Mouse (Mus musculus) forebrain, embryonic 11.5 days (tissue): ENCODE results near the gene Enkd1. TPM values are rescaled to one million over a fixed set of nuclear protein-coding genes. Genes with fewer than 3 reads are reported as not detected.
A peak's percentile ranks its signal among the peaks of the same experiment; 100 is the strongest.

Source experiments
- ATAC-seq: fragments of 200-750 bp; cut with Nextera tagmentation; replicated peaks from 2 replicates; pipeline ENCODE4 v1.8.0; 2017; ENCODE audit warnings: moderate TSS enrichment; ENCODE audit not compliant: low FRiP score
- DNase-seq: peaks from one replicate; pipeline ENCODE4 v3.0.0-alpha.2; 2017; ENCODE audit warnings: low spot score
- H3K27ac ChIP-seq: fragments of 300-500 bp; sonication (generic); 2 replicates; pipeline ENCODE4 v1.5.1; 2014; ENCODE audit warnings: low read depth, low read length
- H3K27me3 ChIP-seq: fragments of 300-500 bp; sonication (generic); 2 replicates; pipeline ENCODE4 v1.6.1; 2014; ENCODE audit warnings: mild to moderate bottlenecking, low read length, mixed read lengths; ENCODE audit not compliant: control insufficient read depth, insufficient read depth
- H3K36me3 ChIP-seq: fragments of 300-500 bp; sonication (generic); 2 replicates; pipeline ENCODE4 v1.6.1; 2014; ENCODE audit warnings: mild to moderate bottlenecking, low read length, moderate library complexity, mixed read lengths; ENCODE audit not compliant: control insufficient read depth, insufficient read depth
- H3K4me1 ChIP-seq: fragments of 300-500 bp; sonication (generic); replicated peaks from 2 replicates; pipeline ENCODE4 v1.6.1; 2014; ENCODE audit warnings: low read length, mixed read lengths; ENCODE audit not compliant: control insufficient read depth, insufficient read depth
- H3K4me2 ChIP-seq: fragments of 300-500 bp; sonication (generic); 2 replicates; pipeline ENCODE4 v1.6.1; 2014; ENCODE audit warnings: low read depth, mild to moderate bottlenecking, low read length, moderate library complexity, mixed read lengths; ENCODE audit not compliant: severe bottlenecking
- H3K4me3 ChIP-seq: fragments of 300-500 bp; sonication (generic); 2 replicates; pipeline ENCODE4 v1.5.1; 2014; ENCODE audit warnings: low read depth, low read length
- H3K9ac ChIP-seq: fragments of 300-500 bp; sonication (generic); 2 replicates; pipeline ENCODE4 v1.6.1; 2014; ENCODE audit warnings: low read length
- H3K9me3 ChIP-seq: fragments of 300-500 bp; sonication (generic); 2 replicates; pipeline ENCODE4 v1.6.1; 2016; ENCODE audit warnings: low read length, mixed read lengths; ENCODE audit not compliant: control insufficient read depth
- WGBS: fragments of 180-500 bp; shearing (Covaris S2); extraction: QIAGEN DNeasy Blood & Tissue Kit; methylation state at CpG from one replicate; pipeline ENCODE4 v1.1.7; 2014; 5-methylcytosine and 5-hydroxymethylcytosine counted together
- polyA plus RNA-seq: library from polyadenylated mRNA; unstranded; fragments of >200 nt; fragmentation: Nextera tagmentation; extraction: Ambion mirVana; gene quantifications from 2 replicates; pipeline ENCODE4 v1.2.1, GENCODE M21; 2014

Gene Enkd1
- polyA plus RNA-seq, 1 experiment from 2014 or later = 44.4 TPM

DNA sequence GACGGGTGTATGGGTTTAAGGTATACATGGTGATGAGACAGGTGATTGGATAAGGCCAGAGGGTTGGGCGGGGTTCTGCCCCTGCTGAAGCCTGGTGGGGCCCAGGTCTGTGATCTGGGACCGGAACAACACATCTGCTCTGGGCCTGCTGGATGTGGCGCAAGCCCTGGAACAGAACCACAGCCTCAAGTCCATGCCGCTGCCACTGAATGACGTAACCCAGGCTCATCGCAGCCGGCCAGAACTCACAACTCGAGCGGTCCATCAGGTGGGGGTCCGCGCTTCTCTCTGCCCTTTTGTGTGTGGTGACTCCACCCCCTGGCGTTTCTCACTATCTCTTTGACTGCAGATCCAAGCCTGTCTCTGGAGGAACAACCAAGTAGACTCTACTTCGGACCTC, 17.0 kb downstream of the Enkd1 start:
- 88% methylated on average over 14 of the region's 14 CpGs for WGBS

DNA sequence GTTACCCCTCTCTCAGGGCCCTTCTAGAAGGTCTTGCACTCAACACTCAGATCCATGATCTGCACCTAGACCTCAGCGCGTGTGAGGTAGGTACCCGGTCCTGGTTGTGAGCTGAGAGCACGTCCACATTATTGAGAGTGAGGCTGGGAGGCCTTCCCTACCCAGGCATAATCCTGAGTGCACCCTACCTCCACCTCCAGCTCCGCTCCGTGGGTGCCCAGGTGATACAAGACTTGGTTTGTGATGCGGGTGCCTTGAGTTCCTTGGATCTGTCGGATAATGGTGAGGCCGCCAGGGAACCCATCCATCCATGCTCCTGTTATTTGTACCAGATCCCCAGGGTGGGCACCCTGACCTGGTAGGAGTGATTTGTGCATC, 18.0 kb downstream of the Enkd1 start:
- WGBS = 85% methylated on average over 9 of the region's 9 CpGs
- H3K27me3 ChIP-seq = no peaks in the 10 kb centered on the region; the same call in 1 of the 2 replicates
- DNase-seq = peak; percentile 49

More for the DNA sequence above, 17.0 kb downstream of the Enkd1 start:
- Histone ChIP-seq H3K9me3 (peaks cover 4% of the 10 kb centered on the region; the same call in 1 of the 2 replicates), H3K27ac (no peak overlapping the region), H3K36me3 (no peaks in the 10 kb centered on the region), H3K9ac (no peak overlapping the region), H3K4me2 (no peak overlapping the region), H3K4me1 (no peaks in the 10 kb centered on the region; the same call in 1 of the 2 replicates), H3K27me3 (no peaks in the 10 kb centered on the region; the same call in 1 of the 2 replicates), H3K4me3 (no peak overlapping the region)
- peak; percentile 36 for DNase-seq
- no peak for ATAC-seq

DNA sequence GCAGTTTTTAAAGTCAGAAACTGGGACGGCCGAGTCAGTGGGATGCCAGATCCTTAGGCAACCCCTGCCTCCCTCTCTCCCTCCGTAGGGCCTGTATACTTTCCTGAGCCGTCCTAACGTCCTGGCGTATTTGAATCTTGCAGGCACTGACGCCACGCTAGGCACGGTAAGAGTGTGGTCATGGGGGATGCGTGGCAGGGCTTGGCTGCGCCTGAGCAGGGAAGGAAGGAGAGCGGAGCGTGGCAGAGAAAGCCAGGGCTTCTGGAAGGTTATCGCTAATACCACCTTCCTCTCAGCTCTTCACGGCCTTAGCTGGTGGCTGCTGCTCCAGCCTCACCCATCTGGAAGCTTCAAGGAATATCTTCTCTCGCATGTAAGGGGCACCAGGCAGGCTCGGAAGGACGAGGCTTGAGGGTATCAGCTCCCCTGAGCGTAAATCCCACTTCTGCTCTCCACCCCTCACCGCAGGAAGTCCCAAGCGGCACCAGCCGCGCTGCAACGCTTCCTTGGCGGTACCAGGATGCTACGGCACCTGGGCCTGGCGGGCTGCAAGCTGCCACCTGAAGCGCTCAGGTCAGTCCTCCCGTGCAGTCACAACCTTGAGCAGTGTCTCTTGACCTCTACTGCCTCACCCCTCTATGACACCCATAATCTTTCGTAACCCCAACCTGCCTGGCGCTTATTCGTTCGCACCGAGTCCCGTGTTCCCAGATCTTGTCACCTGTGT, 18.6 kb downstream of the Enkd1 start:
- peak; percentile 47 for DNase-seq
- Histone ChIP-seq H3K27me3 (no peaks in the 10 kb centered on the region; the same call in 1 of the 2 replicates), H3K4me2 (no peak overlapping the region), H3K36me3 (no peaks in the 10 kb centered on the region; the same call in 1 of the 2 replicates), H3K4me1 (no peaks in the 10 kb centered on the region; the same call in 1 of the 2 replicates), H3K9ac (no peak overlapping the region), H3K27ac (no peak overlapping the region), H3K9me3 (peaks cover 4% of the 10 kb centered on the region; the same call in 1 of the 2 replicates), H3K4me3 (no peak overlapping the region)
- WGBS = 63% methylated on average over 35 of the region's 35 CpGs
- no peak for ATAC-seq

More for the DNA sequence above, 18.0 kb downstream of the Enkd1 start:
- H3K9ac ChIP-seq = no peak overlapping the region
- peaks cover 4% of the 10 kb centered on the region; the same call in 1 of the 2 replicates for H3K9me3 ChIP-seq
- H3K4me3 ChIP-seq = no peak overlapping the region
- H3K36me3 ChIP-seq = no peaks in the 10 kb centered on the region
- no peaks in the 10 kb centered on the region; the same call in 1 of the 2 replicates for H3K4me1 ChIP-seq
- no peak for ATAC-seq
- H3K27ac ChIP-seq = no peak overlapping the region
- H3K4me2 ChIP-seq = no peak overlapping the region

DNA sequence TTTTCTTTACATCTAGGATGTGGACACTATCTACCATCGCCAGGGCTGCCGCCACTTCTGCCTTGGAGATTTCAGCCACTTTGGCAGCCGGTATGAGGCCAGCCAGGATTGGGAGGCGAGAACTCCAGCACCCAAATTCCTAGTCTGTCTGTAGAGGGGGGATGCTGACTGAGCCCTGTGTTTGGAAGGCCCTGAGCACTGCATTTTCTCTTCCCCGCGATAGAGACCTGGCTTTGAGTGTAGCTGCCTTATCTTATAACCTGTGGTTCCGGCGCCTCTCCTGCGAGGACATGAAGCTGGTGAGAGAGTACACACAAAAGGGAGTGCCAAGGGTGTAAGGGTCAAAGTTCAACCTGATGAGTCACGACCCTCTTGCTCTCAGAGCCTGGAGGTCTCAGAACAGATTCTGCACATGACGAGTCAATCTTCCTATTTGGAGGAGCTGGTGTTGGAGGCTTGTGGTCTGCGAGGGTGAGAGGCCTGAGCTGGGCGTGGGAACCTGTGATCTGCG, 19.7 kb downstream of the Enkd1 start:
- H3K9ac ChIP-seq = no peak overlapping the region
- no peaks in the 10 kb centered on the region for H3K27me3 ChIP-seq
- WGBS = 73% methylated on average over 14 of the region's 14 CpGs
- no peak overlapping the region for H3K27ac ChIP-seq
- no peak overlapping the region for H3K4me3 ChIP-seq
- peaks cover 4% of the 10 kb centered on the region; the same call in 1 of the 2 replicates for H3K9me3 ChIP-seq
- ATAC-seq (no peak), DNase-seq (peak; percentile 46)
- H3K4me2 ChIP-seq = no peak overlapping the region
- H3K4me1 ChIP-seq = no peaks in the 10 kb centered on the region
- peaks cover 6% of the 10 kb centered on the region; the same call in 1 of the 2 replicates for H3K36me3 ChIP-seq

DNA sequence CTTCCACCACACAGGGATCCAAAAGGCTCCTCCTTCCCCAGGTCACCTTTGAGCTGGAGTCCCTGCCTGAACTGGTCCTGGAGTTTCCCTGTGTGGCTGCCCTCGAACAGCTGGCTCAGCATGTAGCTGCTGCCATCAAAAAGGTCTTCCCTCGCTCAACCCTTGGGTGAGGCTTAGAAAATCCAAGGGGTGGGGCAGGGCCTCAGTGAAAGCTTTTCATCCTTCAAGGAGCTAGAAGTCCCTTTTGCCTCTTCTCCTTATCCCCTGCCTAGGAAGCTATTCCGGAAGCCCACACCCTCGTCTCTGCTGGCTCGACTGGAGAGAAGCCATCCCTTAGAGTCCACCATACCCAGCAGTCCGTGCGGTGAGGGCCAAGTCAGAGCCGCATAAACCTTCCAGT, 20.5 kb downstream of the Enkd1 start:
- no peaks in the 10 kb centered on the region for H3K4me1 ChIP-seq
- no peaks in the 10 kb centered on the region; the same call in 1 of the 2 replicates for H3K9me3 ChIP-seq
- DNase-seq = no peak
- no peak overlapping the region for H3K4me2 ChIP-seq
- no peak overlapping the region for H3K27ac ChIP-seq
- H3K27me3 ChIP-seq = no peaks in the 10 kb centered on the region
- H3K9ac ChIP-seq = no peak overlapping the region
- WGBS = 67% methylated on average over 8 of the region's 8 CpGs
- ATAC-seq = no peak
- peaks cover 7% of the 10 kb centered on the region; the same call in 1 of the 2 replicates for H3K36me3 ChIP-seq
- no peak overlapping the region for H3K4me3 ChIP-seq

DNA sequence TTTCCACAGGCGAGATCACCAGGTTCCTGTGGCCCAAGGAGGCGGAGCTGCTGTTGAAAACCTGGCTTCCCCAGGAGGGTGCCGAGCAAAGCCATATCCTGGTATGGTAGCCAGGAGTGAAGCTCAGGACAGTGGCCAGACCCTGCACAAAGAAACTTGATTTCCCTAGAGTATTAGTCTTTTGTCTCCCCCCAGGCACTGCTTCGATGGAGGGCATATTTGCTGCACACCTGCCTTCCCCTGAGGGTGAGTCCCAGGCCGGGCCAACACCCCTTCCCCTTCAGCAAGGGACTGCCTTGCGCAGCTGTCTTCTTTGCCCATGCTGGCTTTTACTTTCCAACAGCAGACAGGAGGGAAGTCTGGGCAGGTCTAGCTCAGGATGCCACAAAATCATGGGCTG, 21.5 kb downstream of the Enkd1 start:
- H3K4me1 ChIP-seq = no peaks in the 10 kb centered on the region
- no peaks in the 10 kb centered on the region for H3K27me3 ChIP-seq
- DNase-seq (no peak), ATAC-seq (no peak)
- no peak overlapping the region for H3K9ac ChIP-seq
- H3K4me3 ChIP-seq = no peak overlapping the region
- peaks cover 11% of the 10 kb centered on the region; the same call in 1 of the 2 replicates for H3K36me3 ChIP-seq
- no peak overlapping the region for H3K4me2 ChIP-seq
- no peak overlapping the region for H3K27ac ChIP-seq
- 67% methylated on average over 6 of the region's 6 CpGs for WGBS
- H3K9me3 ChIP-seq = no peaks in the 10 kb centered on the region

DNA sequence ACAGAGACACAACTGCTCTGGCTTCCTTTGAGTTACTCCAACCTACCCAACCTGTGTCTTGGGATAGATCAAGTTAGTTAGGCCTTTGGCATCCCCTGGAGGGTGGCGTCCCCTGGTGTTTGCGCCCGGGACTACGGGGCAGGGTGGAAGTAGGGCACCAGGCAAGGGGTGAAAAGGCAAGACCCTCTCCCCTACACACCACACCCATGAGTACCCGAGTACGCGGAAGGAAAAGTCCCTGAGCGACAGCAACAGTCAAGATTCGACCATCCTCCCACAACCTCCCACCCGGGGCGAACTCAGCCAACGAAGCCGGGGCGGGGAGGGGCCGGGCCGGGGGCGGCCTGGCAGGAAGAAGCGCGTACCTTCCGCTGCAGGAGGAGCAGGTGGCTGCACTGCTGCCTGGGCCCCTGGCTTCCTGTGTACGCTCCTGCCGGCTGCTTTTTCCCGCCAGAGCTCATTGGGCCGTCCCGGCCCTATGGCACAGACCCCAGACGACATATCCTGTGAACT, 22.2 kb downstream of the Enkd1 start, which contains the start of gene Carmil2:
TSS of gene Carmil2 (plus strand) at position 479 of the 513 bp plus-strand sequence.
- Histone ChIP-seq H3K27ac (0 out of 2 replicates have a peak within 1 kb of the TSS, but pooled peaks have one; percentile 2), H3K36me3 (peaks cover 11% of the 10 kb centered on the region; the same call in 1 of the 2 replicates), H3K9me3 (no peaks in the 10 kb centered on the region), H3K4me3 (no peak within 1 kb of the TSS), H3K4me1 (no peaks in the 10 kb centered on the region), H3K4me2 (0 out of 2 replicates have a peak within 1 kb of the TSS, but pooled peaks have one; percentile 5), H3K9ac (no peak within 1 kb of the TSS), H3K27me3 (no peaks in the 10 kb centered on the region)
- ATAC-seq = peak; percentile 36; the same call in 1 of the 2 replicates
- DNase-seq = no peak
- WGBS = 19% methylated on average over 25 of the region's 26 CpGs

DNA sequence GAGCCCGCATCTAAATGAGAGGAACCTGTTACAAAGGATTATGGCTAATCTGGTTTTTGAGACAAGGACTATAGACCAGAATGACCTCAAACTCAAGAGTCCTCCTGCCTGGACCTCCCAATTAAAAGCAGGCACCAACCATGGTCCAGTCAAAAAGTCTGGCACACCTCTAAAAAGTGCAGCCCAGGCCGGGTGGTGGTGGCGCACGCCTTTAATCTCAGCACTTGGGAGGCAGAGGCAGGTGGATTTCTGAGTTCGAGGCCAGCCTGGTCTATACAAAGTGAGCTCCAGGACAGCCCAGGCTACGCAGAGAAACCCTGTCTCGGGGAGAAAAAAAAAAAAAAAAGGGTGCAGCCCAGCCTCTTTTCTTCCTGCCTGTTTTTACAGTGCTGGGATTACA, 22.7 kb downstream of the Enkd1 start:
- ATAC-seq (no peak), DNase-seq (no peak)
- no peak overlapping the region for H3K9ac ChIP-seq
- H3K4me3 ChIP-seq = no peak overlapping the region
- no peaks in the 10 kb centered on the region for H3K9me3 ChIP-seq
- H3K4me2 ChIP-seq = no peak overlapping the region
- H3K36me3 ChIP-seq = peaks cover 11% of the 10 kb centered on the region; the same call in 1 of the 2 replicates
- no peaks in the 10 kb centered on the region for H3K4me1 ChIP-seq
- H3K27ac ChIP-seq = no peak overlapping the region
- WGBS = 82% methylated on average over 7 of the region's 7 CpGs
- no peaks in the 10 kb centered on the region for H3K27me3 ChIP-seq
